Mouse (Mus musculus) heart, postnatal 4 days (tissue): ENCODE data around the gene Insc. TPM values are rescaled to one million over a fixed set of nuclear protein-coding genes. Genes with fewer than 3 reads are reported as not detected.

Source experiments
- total RNA-seq, 2 experiments: library from RNA; stranded (reverse); gene quantifications; 2 replicates each; pipeline ENCODE4 v1.2.3; 2021

Insc gene
- total RNA-seq, 2 experiments from 2014 or later, result 1.9 to 2.7 TPM

Other genes starting within 250 kb of the Insc start
- 1 to 10 TPM; 1.0 to 1.9 TPM for gene Cyp2r1, start 180.7 kb upstream of the Insc start, total RNA-seq
- gene Calca, start 107.3 kb upstream of the Insc start, total RNA-seq, result under 1 TPM; 0.54 to 0.60 TPM
- 1 to 10 TPM; 1.3 to 1.8 TPM for gene Calcb, start 25.1 kb upstream of the Insc start, total RNA-seq